Mouse (Mus musculus) brain, embryonic 14.5 days (tissue): Measurements from ENCODE around the gene Irx4.

ENCODE experiments used
- CTCF ChIP-seq: fragments of 200-500 bp; IDR thresholded peaks from 2 replicates; pipeline ENCODE4 v1.5.1; 2012; ENCODE audit warnings: inconsistent platforms, mild to moderate bottlenecking, moderate library complexity, borderline replicate concordance; ENCODE audit not compliant: insufficient read depth, insufficient read length; ENCODE audit errors: extremely low read depth
- POLR2A ChIP-seq: fragments of 200-500 bp; IDR thresholded peaks from 2 replicates; pipeline ENCODE4 v1.6.1; 2012; ENCODE audit warnings: mild to moderate bottlenecking, inconsistent platforms, borderline replicate concordance; ENCODE audit not compliant: poor library complexity, insufficient read depth, insufficient read length, severe bottlenecking; ENCODE audit errors: extremely low read depth

DNA sequence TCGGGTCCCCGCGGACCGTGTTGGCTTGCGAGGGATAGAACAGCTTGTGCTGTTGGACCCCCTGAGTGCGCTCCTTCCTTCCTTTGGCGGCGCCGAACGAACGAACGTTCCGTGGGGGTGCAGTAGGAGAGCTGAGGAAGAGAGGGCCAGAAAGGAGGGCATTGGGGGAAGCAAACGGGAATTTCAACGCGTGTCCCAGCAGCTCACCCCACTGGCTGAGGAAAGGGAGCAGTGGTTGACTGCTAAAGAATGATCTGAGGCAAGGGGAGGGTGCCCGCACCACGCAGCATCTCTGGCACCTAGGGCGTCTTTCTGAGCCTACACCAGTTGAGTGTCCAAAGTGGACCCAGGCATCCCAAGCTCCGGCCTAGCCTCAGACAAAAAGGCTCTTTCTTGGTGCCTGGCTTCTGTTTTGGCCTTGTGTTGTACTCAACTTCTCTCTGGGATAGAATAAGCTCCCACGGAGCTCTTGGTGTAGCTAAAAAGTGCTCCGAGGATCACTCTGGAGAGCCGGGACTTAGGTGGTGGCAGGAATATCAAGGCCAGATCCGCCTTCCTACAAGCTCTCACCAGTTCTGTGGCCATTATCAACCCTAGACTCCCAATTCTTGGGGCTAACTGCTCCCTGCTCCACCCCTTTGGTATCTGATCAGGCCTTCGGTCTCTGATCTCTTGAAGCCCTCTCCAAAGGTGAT is 904 bp downstream of the Irx4 start:
- TF ChIP-seq CTCF (no peak), POLR2A (no peak)
